Mouse (Mus musculus): ENCODE results near the gene Zfp944.
"Not testable (repeated sequence)": the region's sequence is repeated elsewhere in the genome, so short reads cannot be mapped to it uniquely, and the experiment has no call there.

Zfp944 gene

DNA sequence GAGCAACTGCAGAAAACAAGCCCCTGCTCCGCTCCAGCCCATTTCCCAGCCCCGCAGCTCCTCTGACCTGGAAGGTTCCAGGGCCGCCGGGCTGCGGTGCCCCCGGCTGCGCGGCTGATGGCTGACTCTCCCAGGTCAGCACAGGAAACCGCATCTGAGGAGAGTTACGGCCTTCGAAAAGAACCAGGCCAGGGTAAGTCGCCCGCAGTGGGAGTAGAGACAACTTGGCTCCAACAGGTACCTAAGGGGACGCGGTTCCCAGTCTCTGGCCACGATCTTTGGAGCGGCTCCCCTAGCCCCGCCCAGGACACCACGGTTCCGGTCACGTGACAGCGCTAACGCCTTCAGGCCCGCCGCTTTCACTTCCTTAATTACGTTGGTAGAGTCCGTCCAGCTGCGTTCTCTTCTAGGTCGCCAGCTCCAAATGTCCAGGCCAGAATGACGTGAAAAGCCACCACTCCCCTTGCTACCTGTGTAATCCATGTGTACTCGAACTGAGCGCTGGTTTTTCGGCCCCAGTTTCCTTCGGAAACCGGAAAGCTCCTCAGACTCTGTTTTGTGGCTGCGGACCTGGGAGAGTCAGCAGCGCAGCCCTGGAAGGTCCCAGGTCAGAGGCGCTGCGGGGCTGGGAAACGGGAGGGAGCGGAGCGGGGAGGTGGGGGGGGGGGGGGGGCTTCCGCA, at the start of gene Zfp944, which contains the start of gene Zfp758:
Gene Zfp944 (minus strand): TSS at position 300 of the 681 bp plus-strand sequence.
Gene Zfp758 (plus strand): TSS at position 353 of the 681 bp plus-strand sequence.
- DNase-seq (ENCODE audit: low read depth, low spot score) = not testable (repeated sequence)

DNA sequence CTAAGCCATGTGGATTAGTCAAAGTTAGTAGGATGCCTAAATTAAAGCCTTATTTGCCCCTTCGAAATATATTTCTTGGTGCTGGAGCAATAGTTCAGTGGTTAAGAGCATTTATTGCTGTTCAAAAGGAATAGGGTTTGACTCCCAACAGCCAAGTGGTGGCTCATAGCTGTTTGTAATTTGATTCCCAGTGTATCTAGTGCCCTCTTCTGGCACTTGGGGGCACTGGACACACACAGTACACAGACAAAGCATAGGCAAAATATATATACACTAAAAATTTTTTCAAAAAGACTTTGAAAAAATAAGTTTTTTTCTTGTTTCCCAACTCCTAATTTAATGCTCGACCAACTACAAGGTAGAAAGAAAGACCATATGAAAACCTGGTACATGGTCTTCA, 49.6 kb upstream of the Zfp944 start:
- DNase-seq (ENCODE audit: low read depth, low spot score) = no peak

- no peak for DNase-seq (ENCODE audit: low read depth, low spot score)
Measured at GRCm38 (mm10) chr17:22363895-22364294, 2.7 kb upstream of the Zfp944 start.

DNA sequence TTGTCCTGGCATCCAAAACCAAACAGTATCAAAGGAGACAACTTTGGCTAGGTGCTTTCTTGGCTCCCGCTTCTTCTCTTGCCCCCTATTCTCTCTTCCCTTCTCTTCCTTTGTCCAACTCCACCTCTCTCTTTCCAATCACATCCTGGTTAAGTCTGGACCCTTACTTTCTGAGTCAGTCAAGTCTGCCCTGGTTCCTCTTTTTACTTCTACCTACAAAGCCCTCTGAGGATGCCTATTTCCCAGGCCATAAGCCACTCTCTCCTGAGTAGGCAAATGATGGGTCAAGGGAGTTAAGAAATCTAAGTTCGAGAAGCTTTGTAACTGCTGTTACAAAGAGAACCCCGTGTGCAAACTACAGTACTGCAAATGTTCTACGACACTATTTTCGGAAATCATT, 628 bp downstream of the Zfp944 start:
- DNase-seq (ENCODE audit: low read depth, low spot score) = no peak

DNA sequence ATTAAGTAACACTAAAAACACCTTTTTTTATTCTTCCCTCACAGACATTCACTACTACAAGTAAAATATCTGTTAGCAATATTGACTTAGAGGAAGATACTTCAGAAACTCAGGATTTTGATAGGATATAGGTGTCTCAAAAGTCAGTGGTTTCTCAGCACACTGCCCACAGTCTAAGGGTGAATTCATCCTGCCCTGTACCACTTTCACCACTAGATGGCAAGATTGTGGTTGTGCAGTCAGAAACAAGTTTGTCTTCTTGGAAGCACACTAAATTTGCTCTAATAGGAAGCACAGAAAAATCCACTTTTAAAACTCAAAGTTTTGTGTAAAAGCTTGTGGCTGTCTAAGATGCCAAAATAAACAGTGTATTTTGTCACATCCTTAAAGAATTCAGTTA, 8.4 kb downstream of the Zfp944 start:
- DNase-seq (ENCODE audit: low read depth, low spot score) = no peak

- not testable (repeated sequence) for DNase-seq (ENCODE audit: low read depth, low spot score)
Measured at GRCm38 (mm10) chr17:22315247-22315646, 46.0 kb downstream of the Zfp944 start.

DNA sequence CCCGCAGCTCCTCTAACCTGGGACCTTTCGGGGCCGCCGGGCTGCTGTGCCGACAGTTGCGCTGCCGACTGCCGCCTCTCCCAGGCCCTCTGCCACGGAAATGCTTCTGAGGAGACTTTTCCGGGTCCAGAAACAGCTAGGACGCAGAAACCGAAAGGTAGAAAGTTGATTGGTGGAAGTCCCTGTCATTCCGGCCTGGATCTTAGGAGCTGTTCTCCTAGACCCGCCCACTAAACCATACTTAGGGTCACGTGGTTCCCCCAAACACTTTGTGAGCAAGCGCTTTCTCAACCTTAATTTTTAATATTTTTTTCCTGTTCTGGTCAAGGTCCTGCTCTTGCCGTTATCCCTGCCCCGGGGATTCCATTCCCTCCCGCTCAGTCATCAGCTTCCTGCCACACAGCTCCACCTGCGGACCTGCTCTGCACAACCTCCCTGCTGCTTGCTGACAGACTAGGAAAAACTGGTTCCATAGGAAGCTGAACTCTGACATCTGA, 46.4 kb downstream of the Zfp944 start, which contains the start of gene CT030661.1:
Gene CT030661.1 (minus strand): TSS at position 108 of the 497 bp plus-strand sequence.
- peak; percentile 76 for DNase-seq (ENCODE audit: low read depth, low spot score)

- not testable (repeated sequence) for DNase-seq (ENCODE audit: low read depth, low spot score)
Measured at GRCm38 (mm10) chr17:22314219-22314618, 47.0 kb downstream of the Zfp944 start.

Measured in WW6 (cell line).